ENCODE assay signal across 11 mouse cellular contexts in the genomic region with DNA sequence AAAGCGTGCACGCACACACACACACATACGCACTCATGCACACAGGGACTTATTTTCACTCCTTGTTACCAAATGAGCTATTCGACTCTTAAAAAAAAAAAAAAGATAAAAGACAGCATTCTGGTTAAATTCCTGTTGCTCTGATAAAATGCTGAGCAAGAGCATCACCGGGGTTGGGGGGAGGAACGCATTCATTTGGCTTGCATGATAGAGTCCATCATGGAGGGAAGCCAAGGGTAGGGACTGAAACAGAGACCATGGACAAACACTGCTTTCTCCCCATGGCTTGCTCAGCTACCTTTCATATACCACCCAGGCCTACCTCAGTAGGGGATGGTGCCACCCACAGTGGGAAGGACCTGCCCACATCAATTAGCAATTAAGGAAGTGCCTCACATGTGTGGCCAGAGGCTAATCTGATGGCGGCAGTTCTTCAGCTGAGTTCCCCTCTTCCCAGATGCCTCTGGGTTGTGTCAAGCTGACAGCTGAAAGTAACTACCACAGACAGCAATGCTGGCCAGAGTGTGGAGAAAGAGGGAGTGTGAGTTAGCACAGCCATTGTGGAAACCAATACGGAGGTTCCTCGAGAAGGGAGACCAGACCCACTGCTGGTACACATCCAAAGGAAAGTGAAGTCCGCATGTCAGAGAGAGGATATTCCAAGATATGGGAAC.
DNase-seq lines count a peak whose midpoint lies in the region; ATAC-seq and TF ChIP-seq lines count a peak whose summit lies in the region.
"Had no signal": no experiment of that assay in that cellular context is flagged by ENCODE, and none has a peak within 500 bp of the region (broad histone marks: within the 10 kb centered on the region; RNA-seq: fewer than 3 reads in every experiment).

No protein-coding gene starts in this region.

- no peak for TF ChIP-seq POLR2A in heart, adult 2 months (IDR thresholded peaks at IDR 0.05; ENCODE audit: insufficient read depth, low read depth, low read length)

- H3K4me3 ChIP-seq in heart, adult 2 months: no peak overlapping the region
- H3K4me3 ChIP-seq in embryonic facial prominence, embryonic 10.5 days: no peak overlapping the region
- H3K4me3 ChIP-seq in heart, embryonic 15.5 days: no peak overlapping the region

- H3K27me3 ChIP-seq in heart, adult 2 months (ENCODE audit: control insufficient read depth, insufficient read depth, low read length): no peaks in the 10 kb centered on the region
- H3K27me3 ChIP-seq in embryonic facial prominence, embryonic 10.5 days (replicated peaks; ENCODE audit: low read depth, poor library complexity, severe bottlenecking): no peaks in the 10 kb centered on the region
- H3K27me3 ChIP-seq in heart, embryonic 15.5 days: no peaks in the 10 kb centered on the region

- no peak overlapping the region for H3K27ac ChIP-seq in heart, adult 2 months
- H3K27ac ChIP-seq in embryonic facial prominence, embryonic 10.5 days (replicated peaks): no peak overlapping the region
- peak overlapping the region; percentile 69 for H3K27ac ChIP-seq in heart, embryonic 15.5 days
- H3K27ac ChIP-seq: liver, embryonic 14.5 days had no signal

- 57% methylated on average over 10 of the region's 10 CpGs for WGBS in heart, adult 2 months
- 86% methylated on average over 10 of the region's 10 CpGs for WGBS in embryonic facial prominence, embryonic 10.5 days
- WGBS in heart, embryonic 15.5 days: 57% methylated on average over 10 of the region's 10 CpGs

- H3K79me2 ChIP-seq in heart, adult 2 months (replicated peaks; ENCODE audit: control insufficient read depth, insufficient read depth, low read length): no peaks in the 10 kb centered on the region

- TF ChIP-seq CTCF in heart, adult 2 months (IDR thresholded peaks at IDR 0.05): no peak

- DNase-seq in heart, adult 2 months: peak; percentile 43 to 52
- DNase-seq in heart, postnatal 25 days (ENCODE audit: low spot score): no peak
- DNase-seq in embryonic facial prominence, embryonic 10.5 days (ENCODE audit: low spot score): peak; percentile 42
- DNase-seq in lung, postnatal 14 days: peak; percentile 25
- DNase-seq in cerebellum, postnatal 14 days: no peak
- no peak for DNase-seq in adrenal gland, adult (ENCODE audit: inconsistent age in 2 of 2, low spot score in 1 of 2)
- DNase-seq in Muller cell, postnatal 12 days (ENCODE audit: inconsistent ontology term): no peak
- DNase-seq: gastrocnemius, postnatal 36 days; layer of hippocampus, adult 9-11 months had no signal

- no peaks in the 10 kb centered on the region for H3K4me1 ChIP-seq in heart, adult 2 months (ENCODE audit: control insufficient read depth, insufficient read depth, low read length)
- H3K4me1 ChIP-seq in embryonic facial prominence, embryonic 10.5 days: peaks cover 34% of the 10 kb centered on the region
- peaks cover 7% of the 10 kb centered on the region for H3K4me1 ChIP-seq in heart, embryonic 15.5 days (replicated peaks)

- no peak overlapping the region for H3K9ac ChIP-seq in heart, adult 2 months (ENCODE audit: low read depth, low read length)
- no peak overlapping the region for H3K9ac ChIP-seq in heart, embryonic 15.5 days
- H3K9ac ChIP-seq: liver, embryonic 14.5 days had no signal

- H3K9me3 ChIP-seq in embryonic facial prominence, embryonic 10.5 days: no peaks in the 10 kb centered on the region
- no peaks in the 10 kb centered on the region for H3K9me3 ChIP-seq in heart, embryonic 15.5 days (replicated peaks)

- peak; percentile 58; the same call in 1 of the 2 replicates for ATAC-seq in heart, embryonic 15.5 days (replicated peaks; ENCODE audit: insufficient number of reproducible peaks, insufficient read depth, low FRiP score, low read depth)

- H3K4me2 ChIP-seq in heart, embryonic 15.5 days: no peak overlapping the region

- no peaks in the 10 kb centered on the region for H3K36me3 ChIP-seq in heart, adult 2 months (ENCODE audit: control insufficient read depth, insufficient read depth, low read length)
- no peaks in the 10 kb centered on the region for H3K36me3 ChIP-seq in embryonic facial prominence, embryonic 10.5 days (replicated peaks)
- no peaks in the 10 kb centered on the region for H3K36me3 ChIP-seq in heart, embryonic 15.5 days

- TF ChIP-seq EP300 in heart, adult 2 months (IDR thresholded peaks at IDR 0.05; ENCODE audit: insufficient read depth, low read depth, low read length): no peak

- intact Hi-C loops in heart, adult 2 months (cut with DNase I): loop anchor here (5.0 kb wide), 1 partner anchor 98 kb away; no protein-coding TSS in a partner anchor
- intact Hi-C loops in heart, postnatal 25 days (cut with DNase I): no loop called here

Comparison
In these comparisons a context has a peak if more than half of its experiments do, and no peak if none do; other contexts are left out.
1. DNase-seq: peak in heart, adult 2 months (2 of 2), embryonic facial prominence, embryonic 10.5 days (single experiment) and lung, postnatal 14 days (single experiment); none in heart, postnatal 25 days (single experiment), cerebellum, postnatal 14 days (0 of 2), adrenal gland, adult (0 of 2) and Muller cell, postnatal 12 days (single experiment).